Mouse (Mus musculus): ENCODE data around the gene Tdpoz1. TPM values are rescaled to one million over a fixed set of nuclear protein-coding genes. Genes with fewer than 3 reads are reported as not detected.

Gene Tdpoz1
- polyA plus RNA-seq (2017; shearing (Covaris generic)) = not detected

GRCm38 (mm10) chr3:93676210-93676609 is at the start of gene Tdpoz1:
TSS of gene Tdpoz1 (minus strand) at chr3:93676310.

GRCm38 (mm10) chr3:93692970-93693369 is 16.9 kb upstream of the Tdpoz1 start, which contains the start of gene Gm37596:
TSS of gene Gm37596 (minus strand) at chr3:93693070.

GRCm38 (mm10) chr3:93652586-93652985 is 23.5 kb downstream of the Tdpoz1 start, which contains the start of gene Tdpoz2:
TSS of gene Tdpoz2 (minus strand) at chr3:93652686.

Other genes starting within 250 kb of the Tdpoz1 start
- 1 to 10 TPM in 1 of 2 experiments, not detected in 1; 1.4 TPM for gene Tchh, start 234.0 kb downstream of the Tdpoz1 start, polyA plus RNA-seq (2017; shearing (Covaris generic))
- under 1 TPM in 1 of 2 experiments, not detected in 1; 0.13 TPM for gene Tchhl1, start 207.6 kb downstream of the Tdpoz1 start, polyA plus RNA-seq (2017; shearing (Covaris generic))
- gene S100a11, start 155.8 kb downstream of the Tdpoz1 start, polyA plus RNA-seq (2017; shearing (Covaris generic)) = 100 to 1,000 TPM; 776 to 816 TPM
- 1,000 to 10,000 TPM in 1 of 2 experiments, 100 to 1,000 TPM in 1; 768 to 1,124 TPM for gene S100a10, start 121.2 kb downstream of the Tdpoz1 start, polyA plus RNA-seq (2017; shearing (Covaris generic))
- under 1 TPM in 1 of 2 experiments, not detected in 1; 0.23 TPM for gene Tdpoz2, start 23.6 kb downstream of the Tdpoz1 start, polyA plus RNA-seq (2017; shearing (Covaris generic))
- gene Gm37596, start 16.8 kb upstream of the Tdpoz1 start, polyA plus RNA-seq (2017; shearing (Covaris generic)) = not detected
- gene Gm5773, start 96.7 kb upstream of the Tdpoz1 start, polyA plus RNA-seq (2017; shearing (Covaris generic)) = under 1 TPM in 1 of 2 experiments, not detected in 1; 0.75 TPM
- under 1 TPM in 1 of 2 experiments, not detected in 1; 0.33 TPM for gene Tdpoz4, start 120.1 kb upstream of the Tdpoz1 start, polyA plus RNA-seq (2017; shearing (Covaris generic))
- not detected for gene Tdpoz3, start 149.7 kb upstream of the Tdpoz1 start, polyA plus RNA-seq (2017; shearing (Covaris generic))

Measured in inflammation-experienced regulatory T-cells (primary cell).